Mouse (Mus musculus): ENCODE measurements around the gene Macrod2.

Gene Macrod2

GRCm38 (mm10) chr2:142407341-142407740, 2012.2 kb downstream of the Macrod2 start:
- no peak for DNase-seq

GRCm38 (mm10) chr2:142410124-142410523, 2015.0 kb downstream of the Macrod2 start:
- DNase-seq: no peak

GRCm38 (mm10) chr2:142433126-142433525, 2038.0 kb downstream of the Macrod2 start:
- no peak for DNase-seq

- no peak for DNase-seq
Observed at GRCm38 (mm10) chr2:142434731-142435130, 2039.6 kb downstream of the Macrod2 start.

- no peak for DNase-seq
Observed at GRCm38 (mm10) chr2:142437606-142438461, 2042.7 kb downstream of the Macrod2 start.
